ENCODE assay signal across 9 mouse cellular contexts in the genomic region with DNA sequence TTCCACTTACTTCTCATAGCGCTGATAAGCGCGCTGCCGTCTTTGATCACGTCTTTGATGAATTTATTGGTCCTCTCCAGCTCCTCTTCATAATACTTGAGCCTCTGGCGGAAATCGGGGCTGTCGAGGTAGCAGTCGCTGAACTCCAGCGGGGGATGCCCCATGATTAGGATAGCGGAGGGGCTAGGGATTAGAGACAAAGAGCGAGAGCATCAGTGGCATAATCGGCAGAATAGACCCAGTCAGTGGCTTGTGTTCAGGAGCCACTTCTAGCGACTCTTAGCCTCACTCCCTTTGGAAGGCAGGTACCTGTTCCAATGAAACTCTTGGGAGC. TPM values are rescaled to one million over a fixed set of nuclear protein-coding genes. Genes with fewer than 3 reads are reported as not detected.
DNase-seq lines count a peak whose midpoint lies in the region; ATAC-seq and TF ChIP-seq lines count a peak whose summit lies in the region.
"Had no signal": no experiment of that assay in that cellular context is flagged by ENCODE, and none has a peak within 500 bp of the region (broad histone marks: within the 10 kb centered on the region; RNA-seq: fewer than 3 reads in every experiment).

No protein-coding gene starts in this region.

- H3K4me2 ChIP-seq in heart, embryonic 11.5 days: peak overlapping the region; percentile 64
- peak overlapping the region; percentile 60 for H3K4me2 ChIP-seq in forebrain, embryonic 13.5 days
- H3K4me2 ChIP-seq in liver, embryonic 16.5 days (ENCODE audit: low read depth, low read length): peak overlapping the region; percentile 51

- 11% methylated on average over 14 of the region's 14 CpGs for WGBS in heart, embryonic 11.5 days (ENCODE audit: insufficient replicate concordance)
- 25% methylated on average over 14 of the region's 14 CpGs for WGBS in forebrain, embryonic 13.5 days
- WGBS in liver, embryonic 16.5 days (ENCODE audit: insufficient replicate concordance): 15% methylated on average over 14 of the region's 14 CpGs

- no peaks in the 10 kb centered on the region for H3K36me3 ChIP-seq in heart, embryonic 11.5 days (ENCODE audit: control insufficient read depth, insufficient read depth, low read length)
- H3K36me3 ChIP-seq in E14TG2a.4 (ENCODE audit: insufficient read depth, low read length): no peaks in the 10 kb centered on the region
- no peaks in the 10 kb centered on the region for H3K36me3 ChIP-seq in forebrain, embryonic 13.5 days (ENCODE audit: poor library complexity, severe bottlenecking)
- H3K36me3 ChIP-seq in liver, embryonic 16.5 days (ENCODE audit: control insufficient read depth, insufficient read depth): no peaks in the 10 kb centered on the region
- H3K36me3 ChIP-seq: G1E had no signal

- H3K9ac ChIP-seq in heart, embryonic 11.5 days (ENCODE audit: low read depth, low read length): peak overlapping the region; percentile 69
- peak overlapping the region; percentile 71 for H3K9ac ChIP-seq in forebrain, embryonic 13.5 days
- no peak overlapping the region for H3K9ac ChIP-seq in liver, embryonic 16.5 days (ENCODE audit: low read depth, low read length)

- H3K27me3 ChIP-seq in heart, embryonic 11.5 days (ENCODE audit: control insufficient read depth, insufficient read depth, low read length): no peaks in the 10 kb centered on the region
- H3K27me3 ChIP-seq in E14TG2a.4 (ENCODE audit: insufficient read depth, low read length): peaks cover 8% of the 10 kb centered on the region; the same call in 1 of the 2 replicates
- no peaks in the 10 kb centered on the region for H3K27me3 ChIP-seq in forebrain, embryonic 13.5 days
- H3K27me3 ChIP-seq in liver, embryonic 16.5 days (ENCODE audit: control insufficient read depth, insufficient read depth, low read depth, low read length): peaks cover 23% of the 10 kb centered on the region

- no peaks in the 10 kb centered on the region for H3K9me3 ChIP-seq in heart, embryonic 11.5 days (replicated peaks; ENCODE audit: control insufficient read depth, low read length)
- H3K9me3 ChIP-seq in E14TG2a.4 (ENCODE audit: low read length): no peaks in the 10 kb centered on the region
- H3K9me3 ChIP-seq in forebrain, embryonic 13.5 days (replicated peaks): no peaks in the 10 kb centered on the region
- no peaks in the 10 kb centered on the region for H3K9me3 ChIP-seq in liver, embryonic 16.5 days (replicated peaks; ENCODE audit: control insufficient read depth, low read length)
- H3K9me3 ChIP-seq: G1E had no signal

- no peak for TF ChIP-seq CTCF in E14TG2a.4 (conservative IDR thresholded peaks at IDR 0.05; ENCODE audit: low read length)

- no peaks in the 10 kb centered on the region for H3K4me1 ChIP-seq in heart, embryonic 11.5 days (ENCODE audit: control insufficient read depth, insufficient read depth, low read length)
- no peaks in the 10 kb centered on the region for H3K4me1 ChIP-seq in E14TG2a.4 (replicated peaks; ENCODE audit: low read depth, low read length)
- H3K4me1 ChIP-seq in forebrain, embryonic 13.5 days: peaks cover 8% of the 10 kb centered on the region; the same call in 1 of the 2 replicates
- H3K4me1 ChIP-seq in liver, embryonic 16.5 days (ENCODE audit: control insufficient read depth, low read depth, low read length): no peaks in the 10 kb centered on the region

- H3K4me3 ChIP-seq in heart, embryonic 11.5 days (ENCODE audit: low read depth, low read length): peak overlapping the region; percentile 56
- H3K4me3 ChIP-seq in E14TG2a.4 (replicated peaks; ENCODE audit: low read length): peak overlapping the region; percentile 80
- peak overlapping the region; percentile 52 for H3K4me3 ChIP-seq in forebrain, embryonic 13.5 days
- H3K4me3 ChIP-seq in liver, embryonic 16.5 days (ENCODE audit: low read depth, low read length): peak overlapping the region; percentile 55

- 0 out of 2 replicates have a peak overlapping the region, but pooled peaks have one; percentile 71 for H3K27ac ChIP-seq in heart, embryonic 11.5 days (ENCODE audit: low read depth, low read length)
- H3K27ac ChIP-seq in forebrain, embryonic 13.5 days: peak overlapping the region; percentile 86
- no peak overlapping the region for H3K27ac ChIP-seq in liver, embryonic 16.5 days (ENCODE audit: low read length)

- no peak for DNase-seq in heart, postnatal 4 days
- DNase-seq in MN1 (ENCODE audit: low spot score): no peak
- no peak for DNase-seq in frontal cortex, postnatal 14 days (ENCODE audit: low spot score in 2 of 2)
- no peak for DNase-seq in spleen, adult 12 weeks (ENCODE audit: low spot score)

- no peak for ATAC-seq in heart, embryonic 11.5 days (replicated peaks; ENCODE audit: insufficient number of reproducible peaks, low FRiP score, low TSS enrichment)
- ATAC-seq in forebrain, embryonic 13.5 days: no peak; the same call in 1 of the 2 replicates
- no peak for ATAC-seq in liver, embryonic 16.5 days (ENCODE audit: low read depth)

RNA-seq across cellular contexts. Expression of gene Ophn1, which starts 0.8 kb away (rescaled TPM):
- 10.4 and 11.4 TPM in 2 replicates for polyA plus RNA-seq in heart, embryonic 11.5 days (2014; fragmentation: Nextera tagmentation; extraction: Ambion mirVana)
- 10 to 100 TPM in 1 of 2 experiments, 1 to 10 TPM in 1; 9.3 to 11.1 TPM for total RNA-seq in heart, postnatal 4 days (2021)
- 32.9 and 34.4 TPM in 2 replicates for polyA plus RNA-seq in forebrain, embryonic 13.5 days (2015; fragmentation: Nextera tagmentation; extraction: Ambion mirVana)
- polyA plus RNA-seq in liver, embryonic 16.5 days (2015; fragmentation: Nextera tagmentation; extraction: Ambion mirVana): 2.0 and 2.1 TPM in 2 replicates
- polyA plus RNA-seq: G1E had no signal

RNA-seq across cellular contexts. Expression of gene Yipf6, which starts 46.1 kb away (rescaled TPM):
- 17.9 and 18.3 TPM in 2 replicates for polyA plus RNA-seq in heart, embryonic 11.5 days (2014; fragmentation: Nextera tagmentation; extraction: Ambion mirVana)
- 10 to 100 TPM; 21.1 to 30.9 TPM for total RNA-seq in heart, postnatal 4 days (2021)
- 18.1 and 21.9 TPM in 2 replicates for polyA plus RNA-seq in forebrain, embryonic 13.5 days (2015; fragmentation: Nextera tagmentation; extraction: Ambion mirVana)
- polyA plus RNA-seq in liver, embryonic 16.5 days (2015; fragmentation: Nextera tagmentation; extraction: Ambion mirVana): 13.5 and 14.4 TPM in 2 replicates
